Mouse (Mus musculus) retina, embryonic 14.5 days (tissue): Measurements from ENCODE around the gene Macrod2.

Source experiments
- DNase-seq: peaks from one replicate; pipeline ENCODE4 v3.0.0-alpha.2; 2015; ENCODE audit warnings: low spot score

Macrod2 gene

DNA sequence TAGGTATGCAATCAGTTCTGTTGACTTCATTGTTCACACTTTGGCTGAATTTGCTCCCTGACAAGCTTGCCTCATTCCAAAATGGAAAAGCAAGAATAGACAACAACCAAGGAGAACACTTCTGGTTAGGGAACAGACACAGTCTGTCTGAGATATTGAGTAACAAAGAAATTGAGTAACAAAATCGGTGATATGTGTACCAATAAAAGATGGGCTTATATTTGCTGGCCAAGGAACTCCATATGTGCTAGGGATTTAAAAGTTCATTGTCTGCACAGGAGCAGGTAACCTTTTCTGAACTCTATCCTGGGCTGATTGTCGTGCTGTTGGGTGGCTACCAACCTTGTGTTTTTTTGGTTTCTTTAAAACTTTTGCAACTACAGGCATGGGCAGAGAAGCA lies 817.2 kb downstream of the Macrod2 start:
- DNase-seq: no peak

GRCm38 (mm10) chr2:141217490-141217889 lies 822.4 kb downstream of the Macrod2 start:
- peak; percentile 29 for DNase-seq

DNA sequence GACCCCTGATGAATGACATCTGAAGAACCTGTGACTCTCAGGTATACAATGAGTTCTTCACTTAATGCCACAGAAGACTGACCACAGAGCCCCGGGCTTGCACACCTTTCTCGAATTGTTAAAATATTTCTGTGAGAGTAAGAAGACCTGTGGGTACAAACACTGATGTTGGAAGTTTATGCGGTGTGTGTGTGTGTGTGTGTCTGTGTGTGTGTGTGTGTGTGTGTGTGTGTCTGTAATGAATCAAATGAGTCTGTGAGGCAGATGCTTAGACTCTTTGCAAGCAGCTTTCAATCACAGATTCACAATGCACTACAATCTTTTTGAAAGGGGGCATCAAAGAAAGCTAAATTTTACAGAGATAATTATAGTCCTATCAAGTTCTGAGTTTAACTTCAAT lies 822.8 kb downstream of the Macrod2 start:
- DNase-seq: no peak

DNA sequence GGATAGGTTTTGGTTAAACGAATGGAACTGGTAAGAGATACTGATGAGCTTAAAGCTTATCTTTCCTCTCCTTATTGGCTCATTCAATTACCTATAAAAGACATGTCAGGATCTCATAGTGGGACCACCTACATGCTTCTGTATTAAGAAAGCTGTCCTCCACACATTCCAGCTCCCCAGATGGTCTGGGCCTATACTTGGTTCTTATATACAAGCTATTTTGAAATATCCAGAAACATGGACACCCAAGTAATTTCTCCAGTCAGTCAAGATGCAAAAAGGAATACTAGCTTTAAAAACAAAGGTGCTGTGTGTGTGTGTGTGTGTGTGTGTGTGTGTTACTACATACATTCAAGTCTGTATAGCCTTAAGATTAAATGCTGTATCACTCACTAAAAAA lies 833.7 kb downstream of the Macrod2 start:
- DNase-seq: no peak

- no peak for DNase-seq
These were observed 834.7 kb downstream of the Macrod2 start for GRCm38 (mm10) chr2:141229820-141230219.

DNA sequence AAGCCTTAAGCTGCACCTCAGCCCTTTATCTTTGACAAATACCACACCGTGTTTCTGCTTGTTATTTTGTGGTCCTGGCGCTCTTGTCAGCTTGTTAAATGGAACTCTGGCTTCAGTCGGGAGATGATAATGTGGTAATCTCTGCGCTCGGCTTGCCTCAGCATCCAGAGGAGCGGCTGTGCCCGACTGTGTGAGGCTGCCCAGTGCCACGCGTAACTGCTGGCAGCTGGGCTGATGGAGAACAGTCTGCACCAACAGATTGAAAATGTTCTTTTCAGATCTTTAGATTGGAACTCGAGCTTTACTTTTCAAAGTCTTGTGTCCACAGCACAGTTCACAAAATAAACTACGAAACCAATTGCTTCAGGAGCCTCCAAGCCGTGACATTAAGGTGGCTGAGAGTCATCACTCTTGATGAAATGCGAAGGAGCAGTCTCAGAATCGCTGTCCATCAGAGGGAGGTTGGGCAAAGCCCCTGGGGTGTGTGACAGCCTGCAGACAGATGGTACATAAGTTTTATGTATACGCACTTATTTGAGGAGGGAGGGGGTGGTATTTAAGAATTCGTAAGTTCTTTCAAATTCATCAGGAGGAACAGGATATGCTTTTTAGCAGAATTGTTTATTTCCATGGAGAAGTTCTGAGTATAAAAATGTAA lies 836.0 kb downstream of the Macrod2 start:
- DNase-seq: peak; percentile 50

DNA sequence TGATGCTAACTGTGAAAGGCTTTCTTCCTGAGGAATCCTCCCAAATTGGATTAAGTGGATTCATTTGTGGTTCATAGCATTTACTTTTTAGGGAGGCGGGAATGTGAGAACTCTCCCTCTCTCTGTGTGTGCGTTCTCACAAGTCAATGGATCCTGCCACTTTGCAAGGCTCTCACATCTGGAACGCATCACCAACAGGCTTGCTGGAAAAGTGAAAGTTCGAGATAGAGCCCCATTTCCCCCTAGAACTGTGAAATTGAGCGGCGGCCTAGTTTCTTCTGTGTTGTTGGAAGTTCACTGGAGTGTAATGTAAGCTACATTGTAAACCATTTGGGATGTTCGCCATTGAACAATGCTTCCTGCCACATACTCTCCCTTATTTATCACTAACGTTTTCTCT lies 839.2 kb downstream of the Macrod2 start:
- no peak for DNase-seq

DNA sequence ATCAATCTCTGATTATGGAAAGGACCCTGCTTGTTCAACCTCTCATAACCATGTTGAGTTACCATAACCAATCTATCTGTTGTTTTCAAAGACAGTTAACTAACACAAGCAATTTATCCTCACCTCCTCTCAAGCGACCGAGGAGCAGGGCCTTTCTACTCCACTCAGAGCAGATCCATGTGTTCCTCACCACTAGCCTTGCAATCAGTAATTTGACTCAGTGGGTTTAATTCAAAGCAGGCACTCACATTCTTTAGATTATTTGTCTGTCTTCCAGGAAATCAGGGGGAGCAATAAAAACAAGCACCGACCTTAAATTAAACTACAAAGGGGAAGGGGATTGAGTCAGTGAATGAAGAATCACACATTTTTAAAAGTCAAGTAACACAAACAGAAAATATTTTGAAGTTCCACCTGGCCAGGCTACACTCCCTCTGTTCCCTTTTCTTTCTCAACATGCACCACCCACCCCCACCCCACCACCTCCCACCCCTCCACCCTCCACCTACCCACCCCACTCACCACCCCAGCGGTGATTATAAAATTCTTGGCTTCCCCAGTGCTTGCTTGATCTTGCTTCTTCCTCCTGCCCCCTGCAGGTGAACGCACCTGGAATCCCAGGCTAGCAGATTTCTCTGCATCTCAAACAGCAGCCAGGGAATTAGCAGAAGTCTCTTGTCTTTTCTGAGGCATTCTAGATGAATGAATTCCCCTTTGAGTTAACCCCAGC lies 839.8 kb downstream of the Macrod2 start:
- DNase-seq: no peak

DNA sequence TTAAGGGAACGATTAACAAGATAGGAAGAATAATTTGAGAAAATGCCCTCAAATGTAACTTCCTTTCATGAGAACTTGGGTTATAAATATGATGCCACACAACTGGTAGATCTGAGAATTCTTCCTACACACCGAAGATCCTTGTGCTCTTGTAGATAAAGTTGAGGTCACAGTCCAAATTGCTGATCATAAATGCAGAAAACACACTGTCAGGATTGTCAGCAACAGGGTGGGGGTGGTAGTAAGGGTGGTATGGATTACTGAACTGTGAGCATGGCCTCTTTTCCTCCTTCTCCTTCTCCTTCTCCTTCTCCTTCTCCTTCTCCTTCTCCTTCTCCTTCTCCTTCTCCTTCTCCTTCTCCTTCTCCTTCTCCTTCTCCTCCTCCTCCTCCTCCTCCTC lies 852.6 kb downstream of the Macrod2 start:
- no peak for DNase-seq

GRCm38 (mm10) chr2:141264582-141264981 lies 869.5 kb downstream of the Macrod2 start:
- peak; percentile 38 for DNase-seq

DNA sequence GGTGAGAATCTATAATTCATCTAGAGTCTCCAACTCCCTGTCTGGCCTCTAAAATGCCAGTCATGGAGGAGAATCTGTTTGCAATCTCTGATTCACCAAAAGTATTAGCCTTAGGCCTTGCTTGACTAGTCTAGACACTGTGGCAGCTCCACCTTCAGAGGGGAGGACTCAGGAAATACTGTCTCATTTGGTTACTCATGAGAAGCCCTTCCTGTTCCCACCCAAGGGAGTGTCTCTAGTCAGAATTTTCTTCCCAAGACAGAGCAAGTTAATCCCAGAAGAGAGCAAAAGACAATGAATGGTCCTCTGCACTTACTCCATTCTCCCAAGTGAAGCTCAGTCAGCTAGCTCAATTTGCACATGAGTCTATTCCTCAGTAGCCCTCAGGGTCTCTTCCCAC lies 871.5 kb downstream of the Macrod2 start:
- no peak for DNase-seq

GRCm38 (mm10) chr2:141271541-141271940 lies 876.4 kb downstream of the Macrod2 start:
- no peak for DNase-seq

DNA sequence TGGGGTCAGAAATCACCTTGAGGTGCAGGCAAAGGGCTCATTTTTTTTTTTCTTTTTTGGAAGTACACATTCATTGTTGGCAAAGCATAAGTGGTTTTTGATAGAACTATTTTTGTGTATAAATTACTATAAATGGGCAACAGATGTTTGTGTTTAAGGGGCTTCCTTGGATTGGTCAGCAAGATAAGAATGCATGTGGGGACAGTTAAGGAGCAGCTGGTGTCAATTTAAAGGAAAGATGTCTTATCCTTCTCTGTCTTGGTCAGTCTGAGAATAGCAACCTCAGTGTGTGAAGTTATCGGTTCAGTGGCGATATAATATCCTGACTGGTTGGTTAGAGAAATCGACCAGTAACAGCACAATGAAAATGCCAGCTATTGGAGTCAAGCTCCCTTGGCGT lies 877.9 kb downstream of the Macrod2 start:
- DNase-seq: no peak

DNA sequence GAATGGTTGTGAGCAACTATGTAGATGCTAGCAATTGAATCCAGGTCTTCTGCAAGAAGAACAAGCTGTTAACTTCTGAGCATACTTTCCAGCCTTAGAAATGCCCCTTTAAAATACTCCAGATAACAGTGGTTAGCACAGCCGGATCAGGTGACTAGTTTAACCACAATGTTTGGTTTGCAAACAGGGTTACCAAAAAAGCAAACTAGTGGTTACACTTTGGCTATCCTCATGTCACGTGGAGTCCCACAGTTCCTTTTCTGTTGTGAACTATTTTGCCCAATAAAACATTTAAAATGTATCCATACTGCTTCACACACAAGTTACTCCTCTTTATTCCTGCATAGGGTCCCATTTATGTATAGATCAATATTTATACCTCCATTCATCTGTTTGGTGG lies 879.2 kb downstream of the Macrod2 start:
- DNase-seq: no peak

DNA sequence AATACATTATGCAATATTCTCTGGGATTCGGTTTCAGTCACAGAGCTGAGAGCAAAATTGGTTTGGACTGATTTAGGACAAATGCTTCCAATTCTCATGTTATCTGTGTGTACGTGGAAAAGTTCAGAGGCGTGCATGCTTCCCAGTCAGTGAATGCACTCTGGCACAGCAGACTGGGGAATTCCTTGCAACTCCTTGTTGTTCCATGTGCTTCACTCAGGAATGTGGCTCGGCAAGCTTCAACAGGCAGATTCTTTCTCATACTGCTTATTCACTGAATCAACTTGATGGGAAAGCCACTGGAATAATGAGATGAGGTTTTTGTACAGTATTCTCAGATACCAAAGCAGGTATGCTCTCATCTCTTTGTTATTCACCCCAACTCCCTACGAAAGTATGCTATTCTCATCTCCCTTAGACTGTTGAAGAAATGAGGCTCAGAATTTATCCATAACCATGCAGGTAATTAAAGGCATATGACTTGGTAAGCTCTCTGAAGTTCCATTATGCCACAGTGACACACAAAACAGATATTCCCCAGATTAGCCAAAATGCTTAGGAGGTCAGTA lies 884.1 kb downstream of the Macrod2 start:
- no peak for DNase-seq

DNA sequence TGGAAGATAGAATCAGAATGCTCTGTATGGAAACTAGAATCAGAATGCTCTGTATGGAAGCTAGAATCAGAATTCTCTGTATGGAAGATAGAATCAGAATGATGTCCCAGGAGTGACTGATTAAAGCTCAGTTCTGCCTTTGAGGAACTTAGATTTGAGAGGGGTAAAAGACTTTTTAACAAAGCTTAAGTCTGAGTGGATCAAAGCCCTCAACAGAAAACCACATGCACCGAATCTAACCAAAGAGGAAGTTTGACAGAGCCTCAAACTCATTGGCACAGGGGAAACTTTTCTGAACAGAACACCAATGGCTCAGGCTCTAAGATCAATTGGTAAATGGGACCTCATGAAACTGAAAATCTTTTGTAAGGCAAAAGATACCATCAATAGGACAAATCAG lies 885.7 kb downstream of the Macrod2 start:
- no peak for DNase-seq

GRCm38 (mm10) chr2:141286110-141286747 lies 891.1 kb downstream of the Macrod2 start:
- DNase-seq: no peak

GRCm38 (mm10) chr2:141288494-141288893 lies 893.4 kb downstream of the Macrod2 start:
- DNase-seq: no peak

DNA sequence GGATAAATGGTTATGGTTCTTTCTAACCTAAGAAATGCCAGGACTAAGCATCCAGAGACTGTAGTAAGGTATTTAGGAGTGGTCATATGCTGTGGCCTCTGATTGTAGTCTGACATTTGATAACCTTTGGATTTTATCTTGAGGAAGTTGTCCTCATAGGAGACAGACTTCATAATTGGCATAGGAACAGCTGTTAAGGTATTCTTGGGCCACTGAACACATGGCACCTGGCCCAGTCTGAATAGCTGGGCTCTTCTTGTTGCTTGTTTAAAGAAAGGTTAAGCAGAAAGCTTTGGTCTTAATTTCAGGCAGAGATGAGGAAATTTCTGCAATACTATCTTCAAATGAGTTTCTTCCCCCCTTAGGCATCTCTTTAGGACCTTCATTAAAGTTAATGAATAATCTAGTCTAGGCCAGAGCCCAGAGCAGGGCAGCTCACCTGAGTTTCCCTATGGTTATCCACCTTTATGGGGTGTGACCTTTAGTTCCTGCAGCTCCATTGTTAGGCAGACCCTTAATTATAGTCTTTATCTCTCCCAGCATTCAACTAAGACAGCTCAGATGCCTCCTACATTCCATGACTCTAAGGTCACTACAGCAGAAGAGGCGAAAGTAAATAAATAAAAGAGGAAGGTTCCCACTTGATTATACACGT lies 894.1 kb downstream of the Macrod2 start:
- DNase-seq: no peak

DNA sequence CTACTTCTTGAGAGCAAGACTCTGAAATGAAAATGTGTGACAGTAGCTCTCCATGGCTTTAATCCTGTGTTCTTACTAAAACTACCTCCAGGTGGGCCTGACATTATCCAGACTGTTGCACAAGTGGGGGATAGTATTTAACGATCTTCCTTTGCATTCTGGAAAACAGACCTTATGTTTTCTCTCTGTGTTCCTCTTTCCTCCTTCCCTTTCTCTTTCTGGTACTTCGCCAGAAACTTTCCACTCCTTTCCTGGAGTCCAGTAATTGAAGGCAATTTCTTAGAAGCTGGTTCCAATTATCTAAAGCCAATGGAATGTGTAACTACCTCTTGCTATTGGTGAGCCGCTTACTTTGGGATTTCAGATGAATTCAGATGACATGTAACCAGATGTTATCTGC lies 897.7 kb downstream of the Macrod2 start:
- DNase-seq: no peak

GRCm38 (mm10) chr2:141299168-141299567 lies 904.1 kb downstream of the Macrod2 start:
- no peak for DNase-seq

GRCm38 (mm10) chr2:141301030-141301429 lies 905.9 kb downstream of the Macrod2 start:
- no peak for DNase-seq

GRCm38 (mm10) chr2:141308406-141308805 lies 913.3 kb downstream of the Macrod2 start:
- no peak for DNase-seq
